8 mouse cellular contexts compared by ENCODE assay signal in the genomic region with DNA sequence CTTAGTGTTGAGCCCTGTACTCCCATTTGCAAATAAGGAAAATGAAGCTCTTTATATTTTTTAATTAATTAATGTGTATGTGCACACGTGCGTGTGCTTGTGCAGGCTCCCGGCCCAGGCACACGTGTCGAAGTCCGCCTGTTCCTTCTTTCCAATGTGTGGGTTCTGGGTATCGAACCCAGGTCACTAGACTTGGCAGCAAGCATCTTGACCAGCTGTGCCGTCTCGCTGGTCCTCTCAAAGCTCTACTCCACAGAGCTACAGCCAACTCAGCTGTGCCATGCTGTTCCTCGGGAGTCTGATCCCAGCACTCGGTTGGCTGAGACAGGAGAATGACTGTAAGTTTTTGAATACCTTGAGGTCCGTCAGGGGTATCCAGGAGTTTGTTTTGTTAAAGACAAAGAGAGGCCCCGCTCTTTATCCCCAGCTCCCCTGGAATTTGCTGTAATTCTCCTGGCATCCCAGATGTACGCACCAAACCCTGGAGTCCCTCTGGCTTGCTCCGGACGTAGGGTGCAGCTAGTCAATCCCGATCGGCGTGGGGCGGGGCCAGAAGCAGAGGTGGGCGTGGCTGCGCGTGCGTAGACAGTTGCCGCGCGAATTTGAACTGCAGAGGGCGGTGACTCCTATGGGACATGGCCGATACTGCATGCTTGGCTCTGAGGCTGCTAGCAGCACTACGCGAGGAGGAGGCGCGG. TPM values are rescaled to one million over a fixed set of nuclear protein-coding genes. Genes with fewer than 3 reads are reported as not detected.
DNase-seq lines count a peak whose midpoint lies in the region; ATAC-seq and TF ChIP-seq lines count a peak whose summit lies in the region.

TSS of gene Ankle1 (plus strand) at position 610 of the 698 bp plus-strand sequence.

- 0 out of 2 replicates have a peak, but pooled peaks cover 1% of the 10 kb centered on the region for H3K4me1 ChIP-seq in cortical plate, adult 2 months (ENCODE audit: control insufficient read depth, insufficient read depth, low read length)

- TF ChIP-seq CTCF in cortical plate, adult 2 months (IDR thresholded peaks at IDR 0.05; ENCODE audit: extremely low read depth, insufficient read depth, low read length) = peak; percentile 36

- H3K4me3 ChIP-seq in cortical plate, adult 2 months (ENCODE audit: insufficient read depth, low read length) = peak within 1 kb of the TSS; percentile 37

- peak; percentile 84 for TF ChIP-seq POLR2A in cortical plate, adult 2 months (IDR thresholded peaks at IDR 0.05; ENCODE audit: extremely low read depth, insufficient read depth, low read length)

- peak; percentile 96 for DNase-seq in gastrocnemius, postnatal 10 days
- peak; percentile 89 to 94 for DNase-seq in left cerebral cortex, postnatal 10 days (ENCODE audit: extremely low spot score in 1 of 2, low spot score in 2 of 2)
- peak; percentile 91 for DNase-seq in right cerebral cortex, postnatal 25 days
- DNase-seq in urinary bladder, postnatal 4 days (ENCODE audit: low spot score in 2 of 2) = peak; percentile 94 to 97

- no peak within 1 kb of the TSS for H3K27ac ChIP-seq in cortical plate, adult 2 months (ENCODE audit: insufficient read depth, low read length)

- intact Hi-C loops in left cerebral cortex, postnatal 10 days (cut with DNase I) = no loop called here

- ATAC-seq in activated CD4-positive, CD25-positive, alpha-beta regulatory T cell, adult 4 months = peak; percentile 93
- ATAC-seq in inflammation-experienced regulatory T-cells, adult 6 months = peak; percentile 96
- peak; percentile 81 for ATAC-seq in megakaryocyte-erythroid progenitor cell, adult 5-6 weeks (replicated peaks; ENCODE audit: low FRiP score, low TSS enrichment, poor library complexity, severe bottlenecking)

RNA-seq across cellular contexts. Expression of gene Ankle1, which starts in this region (rescaled TPM):
- 1 to 10 TPM; 1.7 to 2.4 TPM for polyA plus RNA-seq in activated CD4-positive, CD25-positive, alpha-beta regulatory T cell, adult 4 months (2017; shearing (Covaris generic))
- polyA plus RNA-seq in cortical plate, adult 2 months (2012; rRNA removed) = 0.45 and 0.96 TPM in 2 replicates
- total RNA-seq in gastrocnemius, postnatal 10 days (2021) = 1 to 10 TPM; 1.7 to 2.1 TPM
- 1 to 10 TPM in 2 of 3 experiments, under 1 TPM in 1; 0.62 to 4.9 (median 1.2) TPM for polyA plus RNA-seq in inflammation-experienced regulatory T-cells, adult 6 months (2017; shearing (Covaris generic))
- 1 to 10 TPM in 1 of 2 experiments, under 1 TPM in 1; 0.79 to 1.2 TPM for total RNA-seq in left cerebral cortex, postnatal 10 days (2021)
- total RNA-seq in megakaryocyte-erythroid progenitor cell, adult 5-6 weeks (2014; fragmentation: Nextera tagmentation) = 42.2 and 46.2 TPM in 2 replicates
- 13.3 and 23.5 TPM in 2 replicates for total RNA-seq in megakaryocyte-erythroid progenitor cell, adult 5-6 weeks (2017)

Comparison
In these comparisons a context has a peak if more than half of its experiments do, and no peak if none do; other contexts are left out.
1. RNA of gene Ankle1 (total RNA-seq): 13.3 to 46.2 TPM in megakaryocyte-erythroid progenitor cell, adult 5-6 weeks; 1.7 to 2.1 TPM in gastrocnemius, postnatal 10 days and 0.79 to 1.2 TPM in left cerebral cortex, postnatal 10 days; every median in the first group is over 4 times any median in the second.
2. Peak in every context shown above with its lines, with median percentiles within 50 percentile points of each other: ATAC-seq and DNase-seq.